Mouse (Mus musculus) frontal cortex, adult (tissue): ENCODE measurements around the gene Gm10282.
A peak's percentile ranks its signal among the peaks of the same experiment; 100 is the strongest.

ENCODE experiments used
- ATAC-seq: cut with Nextera tagmentation; 2 replicates; pipeline ENCODE4 v1.9.2; 2017; ENCODE audit warnings: mild to moderate bottlenecking, moderate library complexity, mixed read lengths; ENCODE audit not compliant: low TSS enrichment

Gm10282 gene

GRCm38 (mm10) chr8:72305210-72305905 lies at the start of gene Gm10282:
TSS of gene Gm10282 (minus strand) at chr8:72305260.
- no peak for ATAC-seq

GRCm38 (mm10) chr8:72354272-72354671 lies 49.2 kb upstream of the Gm10282 start:
- no peak for ATAC-seq

- no peak for ATAC-seq
These were observed 48.6 kb upstream of the Gm10282 start for GRCm38 (mm10) chr8:72353700-72354045.

- peak; percentile 42 for ATAC-seq
These were observed 48.1 kb upstream of the Gm10282 start for GRCm38 (mm10) chr8:72352951-72353699.

GRCm38 (mm10) chr8:72351405-72352005 lies 46.4 kb upstream of the Gm10282 start:
- no peak for ATAC-seq

GRCm38 (mm10) chr8:72350727-72351126 lies 45.7 kb upstream of the Gm10282 start:
- no peak for ATAC-seq

GRCm38 (mm10) chr8:72349838-72350237 lies 44.8 kb upstream of the Gm10282 start:
- peak; percentile 35; the same call in 1 of the 2 replicates for ATAC-seq

- ATAC-seq, result no peak
These were observed 43.9 kb upstream of the Gm10282 start for GRCm38 (mm10) chr8:72348956-72349355.

GRCm38 (mm10) chr8:72348114-72348513 lies 43.1 kb upstream of the Gm10282 start:
- no peak for ATAC-seq

GRCm38 (mm10) chr8:72347553-72347952 lies 42.5 kb upstream of the Gm10282 start:
- no peak for ATAC-seq

GRCm38 (mm10) chr8:72343725-72344124 lies 38.7 kb upstream of the Gm10282 start:
- ATAC-seq, result no peak

GRCm38 (mm10) chr8:72342556-72343300 lies 37.7 kb upstream of the Gm10282 start:
- peak; percentile 25; the same call in 1 of the 2 replicates for ATAC-seq

GRCm38 (mm10) chr8:72337034-72337433 lies 32.0 kb upstream of the Gm10282 start:
- ATAC-seq, result no peak

- ATAC-seq, result no peak
These were observed 31.2 kb upstream of the Gm10282 start for GRCm38 (mm10) chr8:72336273-72336672.

GRCm38 (mm10) chr8:72334144-72334641 lies 29.1 kb upstream of the Gm10282 start:
- ATAC-seq, result no peak

- no peak for ATAC-seq
These were observed 28.5 kb upstream of the Gm10282 start for GRCm38 (mm10) chr8:72333429-72334143.

GRCm38 (mm10) chr8:72331631-72332030 lies 26.6 kb upstream of the Gm10282 start:
- no peak for ATAC-seq

GRCm38 (mm10) chr8:72330806-72331516 lies 25.9 kb upstream of the Gm10282 start:
- no peak for ATAC-seq

GRCm38 (mm10) chr8:72329116-72329515 lies 24.1 kb upstream of the Gm10282 start:
- ATAC-seq, result no peak

- no peak for ATAC-seq
These were observed 19.6 kb upstream of the Gm10282 start for GRCm38 (mm10) chr8:72324708-72325107.
